In the genomic region with DNA sequence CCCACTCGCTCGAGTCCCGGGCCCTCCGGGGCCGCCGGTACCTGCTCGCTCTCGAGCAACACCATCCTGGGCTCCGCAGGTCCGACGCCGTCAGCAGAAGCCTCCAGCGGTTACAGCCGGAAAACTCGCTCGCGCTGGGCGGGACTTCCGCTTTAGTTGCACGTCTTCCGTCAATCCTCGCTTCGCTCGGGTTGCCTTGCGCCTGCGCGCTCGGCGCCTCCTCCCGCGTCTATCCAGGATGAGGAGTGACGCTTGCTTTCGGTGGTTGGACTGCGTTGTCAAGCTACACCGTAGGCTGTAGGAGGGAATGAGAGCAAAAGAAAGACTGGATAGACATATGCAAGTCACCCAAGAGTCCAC, we compare ENCODE assay signal across 8 mouse cellular contexts. TPM values are rescaled to one million over a fixed set of nuclear protein-coding genes. Genes with fewer than 3 reads are reported as not detected.
A peak's percentile ranks its signal among the peaks of the same experiment; 100 is the strongest.
DNase-seq lines count a peak whose midpoint lies in the region; ATAC-seq and TF ChIP-seq lines count a peak whose summit lies in the region.

A gene (minus strand): TSS at position 162 of the 360 bp plus-strand sequence.

- peak within 1 kb of the TSS; percentile 88 for H3K4me3 ChIP-seq in hindbrain, embryonic 10.5 days
- H3K4me3 ChIP-seq in lung, postnatal 0 days (ENCODE audit: low read depth, low read length), result peak within 1 kb of the TSS; percentile 86

- ATAC-seq in frontal cortex, adult (ENCODE audit: low TSS enrichment), result peak; percentile 97
- ATAC-seq in lung, postnatal 0 days, result peak; percentile 97

- peak within 1 kb of the TSS; percentile 95 for H3K4me2 ChIP-seq in lung, postnatal 0 days (replicated peaks; ENCODE audit: low read depth, low read length)

- peaks cover 27% of the 10 kb centered on the region for H3K36me3 ChIP-seq in hindbrain, embryonic 10.5 days
- H3K36me3 ChIP-seq in lung, postnatal 0 days (ENCODE audit: insufficient read depth, low read length), result peaks cover 24% of the 10 kb centered on the region

- peak within 1 kb of the TSS; percentile 72 for H3K9ac ChIP-seq in lung, postnatal 0 days (replicated peaks; ENCODE audit: low read depth)

- under 1% methylated on average over 35 of the region's 35 CpGs for WGBS in hindbrain, embryonic 10.5 days
- 4% methylated on average over 35 of the region's 35 CpGs for WGBS in lung, postnatal 0 days

- peak; percentile 96 for DNase-seq in MN1 (ENCODE audit: low spot score)
- DNase-seq in cerebellum, adult 9-10 months, result peak; percentile 89
- DNase-seq in hindbrain, embryonic 10.5 days (ENCODE audit: low spot score), result peak; percentile 96
- DNase-seq in layer of hippocampus, adult 9-11 months, result peak; percentile 92
- DNase-seq in lung, postnatal 0 days (ENCODE audit: low spot score), result peak; percentile 98
- peak; percentile 79 for DNase-seq in ovary, postnatal 14 days (ENCODE audit: low spot score)
- DNase-seq in thymus, postnatal 14 days, result peak; percentile 95

- peaks cover 20% of the 10 kb centered on the region for H3K4me1 ChIP-seq in hindbrain, embryonic 10.5 days (replicated peaks)
- peaks cover 9% of the 10 kb centered on the region; the same call in 1 of the 2 replicates for H3K4me1 ChIP-seq in lung, postnatal 0 days (ENCODE audit: insufficient read depth, low read depth, low read length)

- peak; percentile 21; the same call in 1 of the 2 replicates for TF ChIP-seq CTCF in lung, postnatal 0 days (IDR thresholded peaks at IDR 0.05)

- H3K27ac ChIP-seq in hindbrain, embryonic 10.5 days, result peak within 1 kb of the TSS; percentile 93
- H3K27ac ChIP-seq in lung, postnatal 0 days (ENCODE audit: low read length), result peak within 1 kb of the TSS; percentile 90

- H3K9me3 ChIP-seq in hindbrain, embryonic 10.5 days, result no peaks in the 10 kb centered on the region
- H3K9me3 ChIP-seq in lung, postnatal 0 days (ENCODE audit: low read length), result no peaks in the 10 kb centered on the region

- TF ChIP-seq EP300 in lung, postnatal 0 days (IDR thresholded peaks at IDR 0.05), result no peak

- no peaks in the 10 kb centered on the region for H3K27me3 ChIP-seq in hindbrain, embryonic 10.5 days (ENCODE audit: insufficient read depth, poor library complexity, severe bottlenecking)
- no peaks in the 10 kb centered on the region for H3K27me3 ChIP-seq in lung, postnatal 0 days (replicated peaks; ENCODE audit: insufficient read depth, low read length)

RNA-seq across cellular contexts. Expression of the gene that starts here (rescaled TPM):
- polyA plus RNA-seq in hindbrain, embryonic 10.5 days (2016; fragmentation: Nextera tagmentation; extraction: Ambion mirVana), result 281 and 316 TPM in 2 replicates
- polyA plus RNA-seq in lung, postnatal 0 days (2015; fragmentation: Nextera tagmentation; extraction: Ambion mirVana), result 275 and 277 TPM in 2 replicates

Comparison
In these comparisons a context has a peak if more than half of its experiments do, and no peak if none do; other contexts are left out.
1. Peak in every context shown above with its lines: DNase-seq, ATAC-seq, H3K4me3 ChIP-seq and H3K27ac ChIP-seq.